Mouse (Mus musculus) embryonic facial prominence, embryonic 14.5 days (tissue): ENCODE results near the gene Acot7. TPM values are rescaled to one million over a fixed set of nuclear protein-coding genes. Genes with fewer than 3 reads are reported as not detected.

Experiments used
- ATAC-seq: fragments of 200-750 bp; cut with Nextera tagmentation; 2 replicates; pipeline ENCODE4 v1.8.0; 2017; ENCODE audit warnings: low read depth, moderate number of reproducible peaks, moderate TSS enrichment
- DNase-seq: peaks from one replicate; pipeline ENCODE4 v3.0.0-alpha.2; 2015; ENCODE audit warnings: low spot score
- H3K27ac ChIP-seq: fragments of 300-500 bp; sonication (generic); replicated peaks from 2 replicates; pipeline ENCODE4 v1.5.1; 2014; ENCODE audit warnings: low read depth, mild to moderate bottlenecking, low read length, moderate library complexity
- H3K27me3 ChIP-seq: fragments of 300-500 bp; sonication (generic); replicated peaks from 2 replicates; pipeline ENCODE4 v1.6.1; 2014; ENCODE audit warnings: low read length; ENCODE audit not compliant: control insufficient read depth, insufficient read depth
- H3K36me3 ChIP-seq: fragments of 300-500 bp; sonication (generic); 2 replicates; pipeline ENCODE4 v1.6.1; 2014; ENCODE audit warnings: low read length, mixed read lengths; ENCODE audit not compliant: control insufficient read depth, insufficient read depth
- H3K4me1 ChIP-seq: fragments of 300-500 bp; sonication (generic); 2 replicates; pipeline ENCODE4 v1.6.1; 2014; ENCODE audit warnings: antibody characterized with exemption, low read length; ENCODE audit not compliant: control insufficient read depth, insufficient read depth
- H3K4me2 ChIP-seq: fragments of 300-500 bp; sonication (generic); 2 replicates; pipeline ENCODE4 v1.6.1; 2014; ENCODE audit warnings: low read depth, mild to moderate bottlenecking, low read length, moderate library complexity, mixed read lengths
- H3K4me3 ChIP-seq: fragments of 300-500 bp; sonication (generic); 2 replicates; pipeline ENCODE4 v1.5.1; 2014; ENCODE audit warnings: low read depth, mild to moderate bottlenecking, low read length
- H3K9ac ChIP-seq: fragments of 300-500 bp; sonication (generic); 2 replicates; pipeline ENCODE4 v1.6.1; 2014; ENCODE audit warnings: low read depth, mild to moderate bottlenecking, low read length, moderate library complexity, mixed read lengths
- H3K9me3 ChIP-seq: fragments of 300-500 bp; sonication (generic); 2 replicates; pipeline ENCODE4 v1.6.1; 2016; ENCODE audit warnings: low read length; ENCODE audit not compliant: control insufficient read depth
- WGBS: fragments of 180-500 bp; shearing (Covaris S2); extraction: QIAGEN DNeasy Blood & Tissue Kit; methylation state at CpG from one replicate; pipeline ENCODE4 v1.1.7; 2014; 5-methylcytosine and 5-hydroxymethylcytosine counted together
- polyA plus RNA-seq: library from polyadenylated mRNA; unstranded; fragments of >200 nt; fragmentation: Nextera tagmentation; extraction: Ambion mirVana; gene quantifications from 2 replicates; pipeline ENCODE4 v1.2.1, GENCODE M21; 2014

Acot7 gene
- polyA plus RNA-seq, 1 experiment from 2014 or later: 71.8 TPM

GRCm38 (mm10) chr4:152263089-152263488 is 85.2 kb downstream of the Acot7 start:
- Histone ChIP-seq H3K9ac (no peak overlapping the region), H3K27me3 (no peaks in the 10 kb centered on the region), H3K9me3 (no peaks in the 10 kb centered on the region), H3K4me2 (no peak overlapping the region), H3K36me3 (no peaks in the 10 kb centered on the region), H3K27ac (no peak overlapping the region), H3K4me1 (peaks cover 18% of the 10 kb centered on the region), H3K4me3 (no peak overlapping the region)
- DNase-seq (no peak), ATAC-seq (no peak)
- WGBS: 55% methylated on average over 9 of the region's 9 CpGs

GRCm38 (mm10) chr4:152263512-152264176 is 85.7 kb downstream of the Acot7 start:
- WGBS: 24% methylated on average over 9 of the region's 10 CpGs
- Histone ChIP-seq H3K27me3 (no peaks in the 10 kb centered on the region), H3K4me2 (no peak overlapping the region), H3K9ac (no peak overlapping the region), H3K9me3 (no peaks in the 10 kb centered on the region), H3K36me3 (no peaks in the 10 kb centered on the region), H3K4me3 (no peak overlapping the region), H3K27ac (no peak overlapping the region), H3K4me1 (peaks cover 18% of the 10 kb centered on the region)
- ATAC-seq (0 out of 2 replicates have a peak, but pooled peaks have one; percentile 58), DNase-seq (peak; percentile 73)

DNA sequence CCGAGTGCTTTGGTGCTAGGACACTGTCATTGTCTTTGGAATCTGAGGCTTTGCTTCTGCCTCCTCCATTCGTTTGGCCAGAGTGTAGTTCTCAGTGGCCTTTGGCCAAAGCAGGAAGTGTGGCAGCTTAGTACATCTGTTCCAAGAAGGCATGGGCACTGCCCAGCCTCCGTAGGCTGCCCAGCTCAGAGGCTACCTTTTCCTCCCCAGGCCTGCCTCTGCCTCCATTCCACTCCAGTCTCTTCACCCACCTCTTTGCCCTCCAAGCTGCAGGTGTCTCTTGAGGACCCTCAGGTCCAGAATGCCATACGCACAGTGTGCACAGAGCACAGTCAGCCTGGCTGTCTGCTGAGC is 86.2 kb downstream of the Acot7 start:
- ATAC-seq: no peak
- Histone ChIP-seq H3K4me2 (no peak overlapping the region), H3K27me3 (no peaks in the 10 kb centered on the region), H3K9ac (no peak overlapping the region), H3K9me3 (no peaks in the 10 kb centered on the region), H3K4me3 (no peak overlapping the region), H3K4me1 (peaks cover 18% of the 10 kb centered on the region), H3K36me3 (no peaks in the 10 kb centered on the region), H3K27ac (no peak overlapping the region)
- WGBS: 47% methylated on average over 4 of the region's 4 CpGs
- no peak for DNase-seq

- H3K36me3 ChIP-seq: no peaks in the 10 kb centered on the region
- no peak overlapping the region for H3K9ac ChIP-seq
- no peaks in the 10 kb centered on the region for H3K9me3 ChIP-seq
- no peak overlapping the region for H3K4me3 ChIP-seq
- WGBS: 89% methylated on average over 9 of the region's 9 CpGs
- H3K4me1 ChIP-seq: peaks cover 18% of the 10 kb centered on the region
- no peak overlapping the region for H3K27ac ChIP-seq
- no peak for DNase-seq
- no peak for ATAC-seq
- H3K4me2 ChIP-seq: no peak overlapping the region
- no peaks in the 10 kb centered on the region for H3K27me3 ChIP-seq
Observed at GRCm38 (mm10) chr4:152264867-152265568, 87.1 kb downstream of the Acot7 start.

DNA sequence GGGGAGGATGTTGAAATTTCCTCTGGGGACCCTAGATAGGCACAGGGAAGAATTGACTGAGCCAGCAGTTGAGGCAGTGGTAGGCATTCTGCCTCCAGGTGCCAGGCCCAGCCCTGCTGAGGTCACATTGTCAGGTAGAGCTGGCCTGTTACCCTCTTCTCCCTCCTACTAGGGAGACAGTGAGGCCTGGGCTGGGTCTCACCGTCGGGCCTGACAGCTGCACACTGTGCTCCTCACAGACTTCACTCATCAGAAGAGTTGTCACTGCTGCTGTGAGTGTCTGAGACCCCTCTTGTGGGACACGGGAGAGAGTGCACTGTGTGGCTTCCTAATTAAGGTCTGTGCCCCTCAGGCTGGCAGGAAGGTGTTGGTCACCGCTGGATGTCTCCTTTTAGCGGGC is 87.9 kb downstream of the Acot7 start:
- H3K4me1 ChIP-seq: peaks cover 18% of the 10 kb centered on the region
- H3K4me2 ChIP-seq: no peak overlapping the region
- H3K27ac ChIP-seq: peak overlapping the region; percentile 35
- no peaks in the 10 kb centered on the region for H3K9me3 ChIP-seq
- no peaks in the 10 kb centered on the region for H3K27me3 ChIP-seq
- WGBS: 57% methylated on average over 5 of the region's 5 CpGs
- H3K4me3 ChIP-seq: no peak overlapping the region
- no peak overlapping the region for H3K9ac ChIP-seq
- ATAC-seq (no peak), DNase-seq (no peak)
- H3K36me3 ChIP-seq: no peaks in the 10 kb centered on the region

- peak; percentile 39 for DNase-seq
- Histone ChIP-seq H3K27me3 (no peaks in the 10 kb centered on the region), H3K27ac (peak overlapping the region; percentile 35), H3K36me3 (no peaks in the 10 kb centered on the region), H3K9ac (no peak overlapping the region), H3K4me3 (no peak overlapping the region), H3K4me2 (no peak overlapping the region), H3K4me1 (peaks cover 18% of the 10 kb centered on the region), H3K9me3 (no peaks in the 10 kb centered on the region)
- no peak for ATAC-seq
- 52% methylated on average over 10 of the region's 10 CpGs for WGBS
Observed at GRCm38 (mm10) chr4:152266236-152266895, 88.4 kb downstream of the Acot7 start.

- peak; percentile 42 for DNase-seq
- Histone ChIP-seq H3K27me3 (no peaks in the 10 kb centered on the region), H3K4me1 (peaks cover 25% of the 10 kb centered on the region), H3K9me3 (no peaks in the 10 kb centered on the region), H3K9ac (no peak overlapping the region), H3K4me2 (no peak overlapping the region), H3K27ac (no peak overlapping the region), H3K4me3 (no peak overlapping the region), H3K36me3 (no peaks in the 10 kb centered on the region)
- no peak for ATAC-seq
- WGBS: 67% methylated on average over 13 of the region's 13 CpGs
Observed at GRCm38 (mm10) chr4:152267748-152268369, 89.9 kb downstream of the Acot7 start.

DNA sequence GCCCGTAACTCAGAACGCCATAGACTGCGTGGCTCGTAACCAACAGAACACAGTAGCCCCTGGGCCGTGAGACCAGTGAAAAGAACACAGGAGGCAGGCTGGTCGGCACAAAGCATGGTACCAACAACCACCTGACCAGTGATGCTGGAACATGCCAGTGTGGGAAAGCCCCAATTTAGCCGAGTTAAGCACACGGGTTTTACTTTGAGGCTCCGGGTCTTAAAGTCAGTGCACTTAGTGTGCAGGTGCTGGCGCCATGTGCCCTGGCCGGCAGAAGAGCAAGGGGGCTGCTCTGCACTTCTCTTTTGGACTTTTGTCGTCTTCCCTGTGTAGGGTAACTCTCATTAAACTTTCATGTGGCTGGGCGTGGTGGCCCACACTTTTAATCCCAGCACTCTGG is 92.0 kb downstream of the Acot7 start:
- Histone ChIP-seq H3K36me3 (no peaks in the 10 kb centered on the region), H3K9me3 (no peaks in the 10 kb centered on the region), H3K4me1 (peaks cover 21% of the 10 kb centered on the region), H3K4me3 (no peak overlapping the region), H3K9ac (no peak overlapping the region), H3K27ac (no peak overlapping the region), H3K4me2 (no peak overlapping the region), H3K27me3 (no peaks in the 10 kb centered on the region; the same call in 1 of the 2 replicates)
- ATAC-seq (no peak), DNase-seq (no peak)
- 86% methylated on average over 13 of the region's 13 CpGs for WGBS
